Mouse (Mus musculus): Measurements from ENCODE around the gene H2-DMb2. TPM values are rescaled to one million over a fixed set of nuclear protein-coding genes. Genes with fewer than 3 reads are reported as not detected.

H2-DMb2 gene
- polyA plus RNA-seq, 1 experiment from 2014 or later = not detected

DNA sequence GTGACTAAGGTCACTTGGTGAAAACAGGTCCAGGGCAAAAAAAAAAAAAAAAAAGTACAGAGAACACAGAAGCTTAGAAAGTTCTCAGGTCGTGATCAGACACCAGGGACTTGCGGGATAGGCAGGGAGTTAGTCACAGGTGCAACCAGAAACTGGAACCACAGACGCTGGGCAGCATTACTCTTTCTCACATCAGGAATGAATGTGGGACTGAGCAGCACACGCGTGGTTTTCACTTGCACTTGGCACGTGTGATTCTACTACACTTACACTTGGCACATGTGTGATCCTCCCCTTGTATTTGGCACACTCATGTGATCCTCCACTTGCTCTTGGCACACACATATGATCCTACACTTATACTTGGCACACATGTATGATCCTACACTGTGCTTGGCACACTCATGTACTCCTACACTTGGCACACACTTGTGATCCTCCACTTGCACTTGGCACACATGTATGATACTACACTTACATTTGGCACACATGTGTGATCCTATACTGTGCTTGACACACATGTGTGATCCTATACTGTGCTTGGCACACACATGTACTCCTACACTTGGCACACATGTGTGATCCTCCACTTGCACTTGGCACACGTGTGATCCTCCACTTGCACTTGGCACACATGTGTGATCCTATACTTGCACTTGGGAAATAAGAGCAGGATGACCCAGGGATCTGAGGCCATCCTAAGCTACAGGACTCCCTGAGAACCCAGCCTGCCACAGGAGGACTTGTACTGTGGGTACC lies 35.8 kb upstream of the H2-DMb2 start:
- ATAC-seq (ENCODE audit: low read depth) = no peak
- 88% methylated on average over 7 of the region's 7 CpGs for WGBS
- no peaks in the 10 kb centered on the region for H3K9me3 ChIP-seq
- H3K4me3 ChIP-seq = no peak overlapping the region
- no peaks in the 10 kb centered on the region for H3K27me3 ChIP-seq
- no peak overlapping the region for H3K4me2 ChIP-seq
- H3K36me3 ChIP-seq = peaks cover 34% of the 10 kb centered on the region
- H3K4me1 ChIP-seq (replicated peaks) = no peaks in the 10 kb centered on the region
- no peak overlapping the region for H3K9ac ChIP-seq
- no peak overlapping the region for H3K27ac ChIP-seq (replicated peaks)

DNA sequence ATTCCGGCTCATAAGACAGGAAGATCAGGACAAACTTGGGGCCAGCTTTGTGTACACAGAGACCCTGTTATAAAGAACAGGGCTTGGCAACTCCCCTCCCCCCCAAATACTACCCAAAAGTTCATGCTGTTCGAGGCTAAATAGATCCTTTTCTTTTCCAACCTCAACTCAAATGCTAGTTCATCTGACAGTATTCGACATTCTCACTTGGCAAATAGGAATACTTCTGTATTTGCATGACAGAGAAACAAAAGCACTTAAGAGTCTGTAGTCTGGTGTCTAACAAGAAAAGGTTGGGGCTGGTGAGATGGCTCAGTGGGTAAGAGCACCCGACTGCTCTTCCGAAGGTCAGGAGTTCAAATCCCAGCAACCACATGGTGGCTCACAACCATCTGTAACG lies 34.6 kb upstream of the H2-DMb2 start:
- WGBS = 75% methylated on average over 5 of the region's 6 CpGs
- no peak overlapping the region for H3K27ac ChIP-seq (replicated peaks)
- no peaks in the 10 kb centered on the region for H3K4me1 ChIP-seq (replicated peaks)
- no peaks in the 10 kb centered on the region for H3K9me3 ChIP-seq
- H3K9ac ChIP-seq = no peak overlapping the region
- no peak for ATAC-seq (ENCODE audit: low read depth)
- H3K4me2 ChIP-seq = no peak overlapping the region
- peaks cover 45% of the 10 kb centered on the region for H3K36me3 ChIP-seq
- H3K4me3 ChIP-seq = no peak overlapping the region
- H3K27me3 ChIP-seq = no peaks in the 10 kb centered on the region

DNA sequence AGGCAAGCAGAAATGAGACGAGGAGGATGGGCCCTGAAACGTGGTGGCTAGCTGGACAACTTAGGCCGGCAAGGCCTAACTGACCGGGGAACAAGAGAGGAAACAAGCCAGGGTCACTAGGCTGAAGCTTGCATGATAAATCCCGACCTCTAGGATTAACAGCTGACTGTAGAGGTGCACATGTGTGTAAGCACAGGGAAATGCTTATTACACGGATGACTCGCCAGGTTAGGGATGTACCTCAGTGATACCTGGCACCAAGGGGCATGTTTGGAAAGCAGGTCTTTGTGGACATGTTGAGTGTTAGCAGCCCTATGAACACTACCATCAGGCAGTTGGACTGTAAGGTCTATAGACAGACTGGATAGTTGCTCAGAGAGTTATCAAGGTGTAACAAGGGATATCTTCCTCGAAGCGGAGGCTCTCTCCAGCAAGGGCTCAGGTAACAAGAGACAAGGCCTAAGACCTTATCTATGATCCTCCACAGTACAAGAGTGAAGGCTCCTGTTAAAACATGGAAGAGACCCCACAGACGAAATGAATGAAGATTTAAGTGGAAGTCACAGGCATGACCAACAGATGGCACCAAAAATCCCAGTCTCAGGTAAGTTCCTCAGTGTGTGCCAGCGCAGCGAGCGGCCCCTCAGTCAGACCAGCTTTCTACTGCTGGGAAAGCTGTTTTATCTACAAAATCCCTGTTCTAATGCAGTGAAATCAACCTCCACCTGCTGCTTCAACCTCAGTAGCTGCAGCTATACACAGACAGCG lies 33.9 kb upstream of the H2-DMb2 start:
- H3K27ac ChIP-seq (replicated peaks) = no peak overlapping the region; the same call in 1 of the 2 replicates
- H3K36me3 ChIP-seq = peaks cover 53% of the 10 kb centered on the region
- no peak overlapping the region for H3K9ac ChIP-seq
- no peak overlapping the region for H3K4me2 ChIP-seq
- H3K27me3 ChIP-seq = no peaks in the 10 kb centered on the region
- WGBS = 84% methylated on average over 14 of the region's 14 CpGs
- no peak overlapping the region for H3K4me3 ChIP-seq
- 0 out of 2 replicates have a peak, but pooled peaks cover under 1% of the 10 kb centered on the region for H3K4me1 ChIP-seq (replicated peaks)
- H3K9me3 ChIP-seq = no peaks in the 10 kb centered on the region
- no peak; the same call in 1 of the 2 replicates for ATAC-seq (ENCODE audit: low read depth)

DNA sequence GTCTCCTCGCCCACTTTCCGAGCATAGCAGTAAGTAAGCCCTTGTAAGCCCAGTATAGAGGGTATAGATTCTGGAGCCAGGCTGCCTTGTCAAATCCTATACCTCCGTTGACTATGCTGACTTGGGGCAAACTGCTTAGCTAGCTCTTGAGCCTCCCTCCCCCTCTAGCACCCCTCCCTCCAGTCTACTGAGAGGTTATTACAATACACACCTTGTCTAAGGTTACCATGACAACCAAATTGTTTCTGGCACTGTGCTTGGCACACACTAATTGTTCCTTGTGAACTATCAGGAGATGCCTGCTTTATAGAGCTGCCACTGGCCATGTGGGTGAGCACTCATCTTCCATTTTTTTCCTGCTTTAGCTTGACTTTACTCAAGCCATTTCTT lies 33.3 kb upstream of the H2-DMb2 start:
- ATAC-seq (ENCODE audit: low read depth) = peak; percentile 49; the same call in 1 of the 2 replicates
- WGBS = 70% methylated on average over 3 of the region's 3 CpGs
- no peaks in the 10 kb centered on the region for H3K27me3 ChIP-seq
- no peaks in the 10 kb centered on the region for H3K9me3 ChIP-seq
- H3K4me2 ChIP-seq = no peak overlapping the region
- peaks cover 59% of the 10 kb centered on the region for H3K36me3 ChIP-seq
- H3K27ac ChIP-seq (replicated peaks) = no peak overlapping the region
- no peak overlapping the region for H3K4me3 ChIP-seq
- H3K4me1 ChIP-seq (replicated peaks) = peaks cover 6% of the 10 kb centered on the region
- H3K9ac ChIP-seq = no peak overlapping the region

DNA sequence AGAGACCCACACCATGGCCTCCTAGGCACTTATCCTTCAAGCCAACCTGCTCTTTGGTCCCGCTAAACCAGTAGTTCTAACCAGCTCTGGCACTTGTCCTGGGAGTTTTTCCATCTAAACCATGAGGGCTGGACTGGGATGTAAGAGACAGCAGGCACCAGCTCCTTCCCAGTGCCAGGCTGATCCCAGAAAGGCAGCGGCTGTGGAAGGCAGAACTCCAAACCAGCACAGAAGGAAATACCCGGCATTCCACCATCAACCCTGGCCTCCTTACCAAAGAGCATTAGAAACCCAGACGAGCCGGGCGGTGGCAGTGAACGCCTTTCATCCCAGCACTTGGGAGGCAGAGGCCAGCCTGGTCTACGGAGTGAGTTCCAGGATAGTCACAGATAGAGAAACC lies 32.8 kb upstream of the H2-DMb2 start:
- Histone ChIP-seq H3K9ac (no peak overlapping the region), H3K27ac (replicated peaks) (no peak overlapping the region), H3K27me3 (no peaks in the 10 kb centered on the region), H3K36me3 (peaks cover 64% of the 10 kb centered on the region), H3K4me1 (replicated peaks) (peaks cover 11% of the 10 kb centered on the region), H3K9me3 (no peaks in the 10 kb centered on the region), H3K4me3 (no peak overlapping the region), H3K4me2 (no peak overlapping the region)
- ATAC-seq (ENCODE audit: low read depth) = no peak
- WGBS = 66% methylated on average over 8 of the region's 8 CpGs

DNA sequence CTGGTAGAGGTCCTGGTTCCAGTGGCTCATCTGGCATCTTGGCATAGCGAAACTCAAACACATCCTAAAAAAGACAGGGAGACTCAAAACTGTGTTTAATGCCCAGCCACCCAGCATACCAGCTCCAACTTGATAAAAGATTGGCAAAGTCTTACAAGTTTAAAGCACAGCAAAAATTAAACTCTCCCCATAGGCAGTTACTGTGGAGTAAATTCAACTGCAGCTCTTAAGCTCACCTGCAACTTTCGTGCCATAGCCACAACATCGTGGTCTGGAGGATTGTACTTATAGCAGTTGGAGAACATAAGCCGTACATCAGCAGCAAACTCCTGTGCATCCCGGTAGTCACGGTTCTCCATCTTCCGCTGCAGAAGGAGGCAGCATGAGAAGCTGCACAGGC lies 29.0 kb upstream of the H2-DMb2 start:
- Histone ChIP-seq H3K4me2 (no peak overlapping the region), H3K9ac (no peak overlapping the region), H3K27ac (replicated peaks) (no peak overlapping the region), H3K36me3 (peaks cover 94% of the 10 kb centered on the region), H3K9me3 (no peaks in the 10 kb centered on the region), H3K27me3 (no peaks in the 10 kb centered on the region), H3K4me3 (no peak overlapping the region), H3K4me1 (replicated peaks) (peaks cover 38% of the 10 kb centered on the region)
- WGBS = 92% methylated on average over 7 of the region's 7 CpGs
- ATAC-seq (ENCODE audit: low read depth) = no peak

DNA sequence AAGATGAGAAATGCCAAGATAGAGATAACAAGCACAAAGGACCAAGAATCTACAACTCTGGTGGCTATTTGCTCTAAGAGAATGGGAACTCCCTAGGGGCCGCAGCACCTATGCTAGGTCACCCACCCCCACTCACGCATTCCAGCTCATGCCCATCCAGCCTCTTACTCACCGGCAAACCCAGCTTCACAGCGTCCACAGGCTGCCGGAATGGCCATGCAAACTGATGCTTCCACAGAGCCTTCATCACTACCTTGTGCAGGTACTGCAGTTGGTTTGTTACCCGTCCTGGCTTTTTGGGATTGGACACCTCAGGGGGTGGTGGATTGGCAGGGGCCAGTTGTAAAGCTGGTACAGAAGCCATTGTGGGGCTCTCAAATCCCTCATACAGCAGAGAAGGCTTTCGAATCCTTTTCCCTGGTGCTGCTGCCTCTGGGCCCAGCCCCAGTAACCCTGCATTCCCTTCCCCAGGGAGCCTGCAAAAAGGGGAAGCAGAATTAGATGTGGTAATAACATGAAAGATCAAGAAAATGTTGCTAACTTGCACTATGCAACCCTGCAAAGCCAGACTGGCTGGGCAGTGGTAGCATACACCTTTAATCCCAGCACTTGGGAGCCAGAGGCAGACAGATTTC lies 26.3 kb upstream of the H2-DMb2 start:
- peak overlapping the region; percentile 82 for H3K4me3 ChIP-seq
- peaks cover 67% of the 10 kb centered on the region for H3K36me3 ChIP-seq
- H3K9me3 ChIP-seq = no peaks in the 10 kb centered on the region
- H3K4me2 ChIP-seq = peak overlapping the region; percentile 100
- H3K27ac ChIP-seq (replicated peaks) = no peak overlapping the region
- peak overlapping the region; percentile 90 for H3K9ac ChIP-seq
- no peaks in the 10 kb centered on the region for H3K27me3 ChIP-seq
- H3K4me1 ChIP-seq (replicated peaks) = peaks cover 38% of the 10 kb centered on the region
- no peak for ATAC-seq (ENCODE audit: low read depth)
- WGBS = 31% methylated on average over 7 of the region's 7 CpGs

DNA sequence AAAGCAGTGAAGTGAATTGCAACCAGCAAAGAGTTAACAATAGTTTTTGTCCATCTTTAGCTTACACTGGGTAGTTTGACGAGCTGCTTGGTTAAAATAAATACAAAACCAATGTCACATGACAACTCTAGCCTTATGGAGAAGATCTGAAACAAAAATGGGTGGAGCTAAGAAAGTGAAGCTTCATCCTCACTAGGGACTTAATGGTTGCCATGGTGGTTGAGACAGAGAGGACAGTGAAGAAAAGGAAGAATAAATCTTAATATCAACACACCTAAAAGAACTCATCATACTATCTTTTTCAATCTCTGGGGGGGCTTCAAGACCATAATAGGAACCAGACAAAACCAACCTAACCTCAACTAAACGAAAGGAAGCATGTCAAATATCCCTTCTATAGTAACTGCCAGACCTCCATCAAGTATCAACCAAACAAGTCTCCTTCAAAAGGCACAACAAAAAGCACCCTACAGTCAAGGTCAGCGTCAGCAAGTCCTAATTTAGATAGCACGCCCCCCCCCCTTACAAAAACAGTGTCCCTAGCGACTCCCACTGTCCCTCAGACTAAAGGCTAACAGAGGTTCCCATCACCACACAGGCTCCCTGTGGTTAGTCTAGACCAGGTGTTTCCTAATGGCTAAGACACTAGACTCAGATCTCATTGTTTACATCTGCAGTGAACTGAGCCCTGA lies 25.5 kb upstream of the H2-DMb2 start:
- peak overlapping the region; percentile 82 for H3K4me3 ChIP-seq
- H3K9me3 ChIP-seq = no peaks in the 10 kb centered on the region
- ATAC-seq (ENCODE audit: low read depth) = no peak
- peak overlapping the region; percentile 90 for H3K9ac ChIP-seq
- peaks cover 60% of the 10 kb centered on the region for H3K36me3 ChIP-seq
- peaks cover 38% of the 10 kb centered on the region for H3K4me1 ChIP-seq (replicated peaks)
- H3K4me2 ChIP-seq = peak overlapping the region; percentile 100
- no peaks in the 10 kb centered on the region for H3K27me3 ChIP-seq
- peak overlapping the region; percentile 100 for H3K27ac ChIP-seq (replicated peaks)
- WGBS = 0% methylated on average over 5 of the region's 5 CpGs

DNA sequence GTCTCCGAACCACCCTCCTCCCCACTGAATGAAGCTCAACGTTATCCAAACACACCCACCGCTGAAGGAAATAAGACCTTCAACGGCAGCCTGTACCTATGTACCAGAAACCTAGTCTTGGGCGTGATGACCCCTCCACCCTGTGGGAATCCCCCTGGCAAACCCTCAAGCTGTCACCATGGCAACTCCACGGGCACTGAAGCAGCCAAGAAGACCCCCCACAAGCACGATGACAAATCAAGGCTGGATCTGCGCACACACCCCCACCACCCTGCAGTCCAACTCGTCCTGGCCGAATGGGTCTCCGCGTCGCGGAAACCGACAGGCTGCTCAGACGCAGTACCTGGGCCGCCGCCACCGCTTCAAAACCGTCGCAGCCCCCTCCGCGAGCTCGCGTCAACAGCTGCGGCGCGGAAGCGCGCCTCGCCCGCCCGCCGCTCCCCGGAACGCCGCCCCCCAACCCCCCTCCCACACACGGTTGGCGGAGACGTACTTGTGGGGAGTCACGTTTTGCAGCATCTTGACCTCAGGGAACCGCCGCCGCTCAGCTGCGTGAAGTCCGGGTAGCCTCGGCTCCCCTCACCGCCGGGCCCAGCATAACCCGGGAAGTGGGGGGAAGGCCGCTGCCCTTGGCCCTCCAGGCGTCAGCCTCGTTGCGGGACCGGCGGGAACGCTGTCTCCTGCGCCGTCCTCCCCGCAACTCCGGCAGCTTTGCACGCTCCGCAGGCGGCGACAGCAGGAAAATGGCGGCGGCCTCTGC lies 24.8 kb upstream of the H2-DMb2 start:
- peak overlapping the region; percentile 100 for H3K4me2 ChIP-seq
- peak overlapping the region; percentile 90 for H3K9ac ChIP-seq
- H3K27me3 ChIP-seq = no peaks in the 10 kb centered on the region
- H3K9me3 ChIP-seq = no peaks in the 10 kb centered on the region
- H3K27ac ChIP-seq (replicated peaks) = peak overlapping the region; percentile 100
- no peak for ATAC-seq (ENCODE audit: low read depth)
- peaks cover 40% of the 10 kb centered on the region for H3K4me1 ChIP-seq (replicated peaks)
- peaks cover 53% of the 10 kb centered on the region for H3K36me3 ChIP-seq
- 1% methylated on average over 46 of the region's 67 CpGs for WGBS
- H3K4me3 ChIP-seq = peak overlapping the region; percentile 82

DNA sequence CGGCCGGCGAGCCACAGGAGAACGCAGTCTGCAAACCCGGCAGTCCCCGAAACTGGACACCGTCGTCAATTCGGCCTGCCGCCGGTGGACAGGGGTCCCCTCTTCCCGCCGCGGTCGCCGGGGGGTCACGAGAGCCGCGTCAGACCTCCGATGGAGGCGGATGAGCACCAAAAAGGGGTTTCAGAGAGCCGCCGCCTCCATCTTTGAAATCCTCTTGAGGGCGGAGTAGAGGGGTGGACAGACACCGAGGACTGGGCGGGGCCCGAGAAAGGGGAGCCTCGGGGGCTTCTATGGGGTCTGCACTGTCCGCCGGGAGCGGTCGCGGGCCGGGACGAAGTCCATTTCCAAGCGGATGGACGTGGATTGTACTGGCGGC lies 24.2 kb upstream of the H2-DMb2 start:
- Histone ChIP-seq H3K4me1 (replicated peaks) (peaks cover 46% of the 10 kb centered on the region), H3K9me3 (no peaks in the 10 kb centered on the region), H3K36me3 (peaks cover 47% of the 10 kb centered on the region), H3K4me3 (peak overlapping the region; percentile 82), H3K4me2 (peak overlapping the region; percentile 100), H3K27ac (replicated peaks) (peak overlapping the region; percentile 100), H3K27me3 (no peaks in the 10 kb centered on the region), H3K9ac (peak overlapping the region; percentile 90)
- ATAC-seq (ENCODE audit: low read depth) = no peak
- WGBS = under 1% methylated on average over 38 of the region's 38 CpGs
